Mouse (Mus musculus) kidney, adult 18-20 months (tissue): Measurements from ENCODE around the gene Hdgfl2.
A peak's percentile ranks its signal among the peaks of the same experiment; 100 is the strongest.

ENCODE experiments used
- DNase-seq: peaks from one replicate; pipeline ENCODE4 v3.0.0; 2021

Gene Hdgfl2

DNA sequence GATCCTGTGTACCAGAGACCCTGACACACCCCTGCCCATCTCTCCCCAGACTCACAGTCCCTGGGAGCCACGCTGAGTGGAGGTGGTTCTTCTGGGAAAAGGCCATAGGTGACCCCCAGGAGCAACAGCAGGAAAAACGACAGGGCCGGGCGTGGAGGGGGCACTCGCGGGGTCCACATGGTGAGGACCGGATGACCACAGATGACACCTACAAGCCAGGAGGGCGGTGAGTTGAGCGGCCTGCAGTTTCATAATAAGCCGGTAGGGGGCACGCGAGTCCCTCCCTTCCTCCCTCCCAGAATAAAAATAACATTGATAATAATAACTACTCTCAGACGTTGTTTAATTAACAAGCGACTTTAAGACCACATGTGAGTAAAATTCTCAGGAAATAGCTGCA is 53.2 kb downstream of the Hdgfl2 start:
- peak; percentile 77 for DNase-seq

DNA sequence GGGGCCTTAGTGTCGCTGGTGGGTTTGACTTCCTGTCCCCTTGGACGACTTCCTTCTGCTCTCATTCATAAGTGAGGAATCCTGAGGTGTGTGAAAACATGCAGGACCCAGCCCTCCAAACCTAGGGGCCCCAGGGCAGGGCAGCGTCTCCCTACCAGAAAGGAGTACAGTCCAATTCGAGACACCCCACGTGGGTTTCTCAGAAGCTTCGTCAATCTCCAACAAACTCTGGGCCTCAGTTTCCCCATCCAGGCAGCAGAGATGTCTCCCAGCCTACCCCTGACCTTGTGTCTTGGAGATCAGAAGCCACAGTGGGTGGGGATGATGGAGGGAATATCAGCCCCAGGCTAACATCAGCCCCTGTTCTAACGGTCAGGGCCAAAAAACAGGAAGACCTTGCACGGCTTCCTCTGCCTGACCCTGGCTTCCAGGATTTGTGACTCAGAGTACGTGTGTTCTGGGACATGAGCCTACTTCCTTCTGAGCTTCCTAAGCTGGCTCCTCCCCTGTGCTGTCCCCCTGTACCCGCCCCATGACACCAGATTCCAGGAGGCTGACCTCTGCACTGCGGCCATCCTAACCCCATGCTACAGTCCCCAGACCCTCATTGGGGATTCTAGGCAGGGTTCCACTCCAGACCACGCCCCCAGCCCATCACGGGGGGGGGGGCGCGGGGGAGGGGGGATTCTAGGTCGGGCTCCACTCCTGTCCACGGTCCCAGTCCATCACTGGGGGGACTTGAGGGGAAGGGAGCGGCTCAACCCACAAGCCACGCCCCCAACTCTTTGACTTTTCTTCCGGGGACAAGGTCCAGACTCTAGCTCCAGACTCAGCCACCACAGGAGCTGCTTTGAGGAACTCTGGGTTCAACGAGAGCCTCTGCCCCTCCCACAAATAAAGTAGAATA is 54.3 kb downstream of the Hdgfl2 start:
- peak; percentile 77 for DNase-seq

DNA sequence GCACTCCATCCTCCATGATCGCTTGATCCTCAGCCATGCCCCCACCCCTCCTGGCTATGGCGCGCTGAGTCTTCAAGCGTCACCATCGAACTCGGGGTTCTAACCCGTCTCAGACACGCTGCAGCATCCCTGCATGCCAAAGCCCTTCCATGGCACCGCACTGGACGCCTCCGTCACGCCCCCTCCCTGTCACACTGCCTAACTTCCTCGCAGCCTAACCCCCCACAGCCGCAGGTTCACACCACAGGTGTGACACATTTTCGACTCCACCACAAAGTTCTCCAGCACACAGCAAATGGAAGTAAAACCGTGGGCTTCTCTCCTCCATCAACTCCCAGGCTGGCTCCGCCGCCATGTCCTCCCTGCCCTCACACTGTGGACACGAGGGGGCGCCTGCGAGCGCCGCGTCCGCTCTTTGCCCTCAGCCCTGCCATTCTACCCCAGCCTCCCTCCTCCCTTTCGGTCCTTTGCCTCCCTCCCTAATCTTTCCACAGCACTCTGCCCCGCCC is 55.1 kb downstream of the Hdgfl2 start:
- peak; percentile 79 for DNase-seq

DNA sequence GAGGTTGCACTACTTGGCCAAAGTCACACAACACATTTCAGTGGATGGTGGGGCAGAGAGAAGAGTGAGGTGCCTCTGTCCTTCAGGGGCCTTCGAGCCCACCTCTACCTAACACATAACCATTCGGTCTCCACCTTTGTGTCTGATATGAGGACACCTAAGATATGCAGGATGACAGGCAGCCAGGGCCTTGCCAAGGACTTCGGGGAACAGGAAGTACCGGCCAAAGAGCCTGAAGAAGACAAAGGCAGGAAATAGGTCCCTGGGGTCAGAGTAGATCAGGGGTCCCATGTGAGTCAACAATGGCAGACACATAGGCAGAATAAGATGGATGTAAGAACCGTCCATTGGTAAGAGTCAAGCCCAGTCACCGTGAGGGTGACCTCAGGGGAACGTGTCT is 57.1 kb downstream of the Hdgfl2 start:
- no peak for DNase-seq

DNA sequence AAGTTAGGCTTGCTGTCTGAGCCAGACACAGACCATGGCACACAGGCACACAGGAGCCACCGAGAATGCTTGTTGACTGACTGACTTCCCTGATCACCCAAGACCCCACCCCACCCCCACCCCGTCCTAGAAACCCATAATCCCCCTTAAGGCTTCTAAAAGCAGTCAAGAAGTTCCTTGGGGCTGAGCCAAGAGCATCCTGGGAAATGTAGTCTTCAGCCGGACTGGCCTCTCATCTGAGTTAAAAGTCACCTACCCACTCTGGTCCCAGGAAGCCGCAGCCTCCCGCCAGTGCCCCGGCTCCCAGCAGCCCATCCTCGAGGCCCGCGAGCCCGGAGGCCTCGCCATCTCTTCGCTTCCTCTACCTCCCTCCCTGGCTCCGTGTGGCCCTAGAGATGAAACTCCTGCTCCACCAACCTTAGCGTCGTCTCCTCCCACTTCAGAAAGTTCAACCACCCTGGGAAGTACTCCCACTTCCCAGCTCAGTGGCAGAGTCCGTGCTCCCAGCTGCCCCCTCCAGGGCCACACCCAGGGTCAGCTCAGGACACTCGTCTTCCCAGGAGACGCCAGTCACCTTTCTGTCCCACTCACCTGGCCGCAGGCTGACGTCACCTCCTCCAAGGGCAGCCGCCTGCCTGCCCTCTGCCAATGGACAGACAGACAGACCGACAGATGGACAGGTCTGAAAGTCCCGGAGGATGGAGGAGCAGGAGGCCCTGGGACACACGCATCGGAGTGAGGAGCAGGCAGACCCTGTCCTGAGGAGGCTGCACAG is 58.6 kb downstream of the Hdgfl2 start:
- DNase-seq, result no peak

DNA sequence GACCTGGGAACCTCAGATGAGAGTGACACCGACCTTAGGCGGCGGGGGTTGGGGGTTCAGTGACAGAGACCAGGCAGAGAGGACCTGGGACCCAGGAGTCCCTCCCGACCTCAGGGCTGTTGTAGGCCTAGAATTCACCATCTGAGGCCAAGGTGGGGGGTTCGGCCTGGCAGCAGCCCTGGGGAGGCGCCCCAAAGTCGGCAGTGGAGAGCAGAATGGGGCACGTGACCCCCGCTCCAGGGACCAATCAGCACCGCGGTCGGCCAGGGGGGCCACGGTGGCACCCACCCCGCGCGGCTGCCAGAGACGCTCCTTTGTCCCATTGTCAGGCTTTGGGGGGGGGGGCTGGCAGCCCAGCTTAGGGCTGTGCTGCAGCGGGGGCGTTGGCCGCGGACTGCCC is 59.9 kb downstream of the Hdgfl2 start:
- no peak for DNase-seq

DNA sequence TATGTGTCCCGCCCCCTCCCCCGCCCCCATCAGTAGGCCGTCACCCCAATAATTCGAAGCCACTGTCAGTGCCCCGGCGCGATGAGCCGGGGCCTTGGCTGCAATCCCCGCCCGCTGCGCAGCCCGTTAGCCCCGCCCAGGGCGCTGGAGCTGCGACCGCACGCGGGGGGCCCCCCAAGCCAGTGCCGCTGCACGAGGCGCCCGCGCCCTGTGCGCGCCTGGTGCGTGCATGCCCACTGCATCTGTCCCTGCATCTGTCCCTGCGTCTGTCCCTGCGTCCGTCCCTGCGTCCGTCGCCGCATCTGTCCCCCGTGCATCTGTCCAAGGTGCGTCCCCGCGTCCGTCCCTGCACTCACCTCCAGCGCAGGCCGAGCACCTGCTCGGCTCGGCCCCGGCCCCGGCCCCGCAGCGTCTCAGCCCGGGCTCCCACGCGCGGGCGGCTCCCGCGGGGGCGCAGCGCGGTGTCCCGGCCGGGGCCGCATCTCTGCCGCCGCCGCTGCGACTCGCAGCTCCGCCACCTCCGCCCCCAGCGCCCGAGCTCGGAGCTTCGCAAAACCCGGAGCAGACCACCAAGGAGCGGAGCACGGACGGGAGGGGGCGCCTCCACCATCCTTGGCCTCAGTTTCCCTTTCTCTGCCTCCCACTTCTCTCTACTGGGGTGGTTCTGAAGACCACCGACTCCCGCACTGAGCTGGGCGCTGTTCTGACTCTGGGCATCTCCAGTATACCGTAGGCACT is 60.6 kb downstream of the Hdgfl2 start, which contains the start of gene Sema6b:
Gene Sema6b (minus strand): TSS at position 486 of the 738 bp plus-strand sequence.
- DNase-seq, result peak; percentile 43

DNA sequence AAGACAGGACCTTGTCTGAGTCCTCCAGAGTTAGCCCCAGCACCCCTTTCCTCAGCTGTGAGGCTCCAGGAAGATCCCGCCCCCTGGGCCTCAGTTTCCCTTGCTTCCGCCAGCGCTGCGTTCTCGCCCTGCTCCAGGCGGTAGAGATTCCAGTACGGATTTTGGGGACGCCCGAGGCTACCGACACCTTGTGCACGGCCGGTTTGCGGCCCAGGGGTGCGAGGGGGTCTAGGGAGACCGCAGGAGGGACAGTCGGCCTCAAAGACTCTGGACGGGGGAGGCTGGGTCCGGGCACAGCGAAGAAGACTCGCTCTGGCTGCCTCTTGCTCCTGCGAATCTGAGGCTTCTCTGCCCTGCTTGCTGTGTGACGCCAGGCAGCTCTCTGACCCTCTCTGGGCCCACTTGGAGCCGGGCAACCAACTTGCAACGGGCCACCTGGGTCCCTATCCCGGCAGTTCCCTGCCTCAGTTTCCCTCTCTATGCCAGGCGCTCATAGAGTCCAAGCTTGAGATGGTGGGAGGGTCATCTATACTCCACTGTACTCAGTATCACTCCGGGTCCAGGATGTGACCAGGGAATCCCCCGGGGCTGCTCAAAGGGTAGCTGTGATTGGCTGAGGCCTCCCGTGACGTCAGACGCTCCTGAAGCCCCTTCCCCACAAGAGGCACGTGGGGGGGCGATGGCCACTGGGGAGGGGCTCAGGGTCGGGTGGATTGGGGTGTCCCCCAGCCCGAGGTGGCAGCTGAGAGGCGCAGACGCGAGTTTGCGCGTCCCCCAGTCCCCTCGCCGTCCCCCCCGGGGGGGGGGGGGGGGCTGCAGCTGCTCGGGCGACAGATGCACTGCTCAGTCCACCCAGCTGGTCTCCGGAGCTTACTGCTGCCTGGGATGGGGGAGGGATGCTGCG is 62.5 kb downstream of the Hdgfl2 start:
- no peak for DNase-seq

DNA sequence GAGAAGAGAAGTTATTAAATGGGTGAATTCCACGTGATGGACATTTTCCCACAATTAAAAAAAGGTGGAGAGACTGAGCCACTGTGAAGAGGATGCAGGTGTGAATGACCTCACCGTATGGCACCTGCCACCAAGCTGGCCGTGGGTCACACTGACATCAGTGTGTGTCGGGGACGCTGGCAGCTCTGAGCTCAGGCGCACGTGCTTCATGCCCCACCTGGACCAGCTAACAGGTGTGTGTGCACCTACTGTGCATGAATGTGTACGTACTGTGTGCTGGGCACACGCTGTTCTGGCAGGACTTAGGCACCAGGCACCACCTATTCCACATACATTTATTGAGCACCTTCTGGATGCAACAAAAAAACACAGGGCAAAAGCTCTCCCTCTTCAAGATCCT is 65.1 kb downstream of the Hdgfl2 start:
- DNase-seq, result no peak

DNA sequence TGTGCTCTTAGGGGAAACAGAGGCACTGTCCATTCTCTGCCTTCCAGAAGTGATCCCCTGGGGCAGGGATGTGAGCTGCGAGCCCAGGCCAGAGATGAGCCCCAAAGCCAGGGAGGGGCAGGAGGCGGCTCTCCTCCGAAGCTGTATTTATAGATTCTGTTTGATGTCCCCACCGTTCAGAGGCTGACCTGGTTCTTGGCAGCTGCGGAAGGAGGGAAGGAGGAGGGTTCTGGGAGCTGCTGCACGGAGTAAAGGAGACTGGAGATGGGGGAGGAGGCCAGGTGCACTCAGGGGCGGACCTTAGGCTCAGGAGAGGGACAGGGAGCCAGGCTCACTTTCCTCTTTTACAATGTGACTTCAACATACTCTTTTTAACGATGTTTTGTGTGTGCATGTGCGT is 66.7 kb downstream of the Hdgfl2 start:
- DNase-seq, result no peak

DNA sequence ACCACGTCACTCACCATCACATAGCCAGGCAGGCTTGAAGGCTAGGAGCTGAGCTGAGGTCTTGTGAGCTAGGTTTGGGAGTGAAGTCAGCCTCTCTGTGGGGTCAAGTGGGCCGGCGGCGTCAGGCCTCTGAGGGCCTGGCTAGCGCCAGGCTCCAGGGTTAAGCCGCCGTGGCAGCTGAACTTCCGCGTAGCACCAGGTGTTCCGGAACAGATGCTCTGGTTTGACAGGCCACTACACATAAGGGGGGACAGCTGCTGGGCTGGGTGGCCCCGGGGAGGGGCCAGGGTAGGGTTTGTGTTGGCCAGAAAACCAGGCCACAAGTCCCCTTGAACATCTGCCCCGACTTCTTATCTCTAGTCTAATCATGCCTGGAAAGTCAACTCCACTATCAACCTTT is 68.0 kb downstream of the Hdgfl2 start:
- no peak for DNase-seq

DNA sequence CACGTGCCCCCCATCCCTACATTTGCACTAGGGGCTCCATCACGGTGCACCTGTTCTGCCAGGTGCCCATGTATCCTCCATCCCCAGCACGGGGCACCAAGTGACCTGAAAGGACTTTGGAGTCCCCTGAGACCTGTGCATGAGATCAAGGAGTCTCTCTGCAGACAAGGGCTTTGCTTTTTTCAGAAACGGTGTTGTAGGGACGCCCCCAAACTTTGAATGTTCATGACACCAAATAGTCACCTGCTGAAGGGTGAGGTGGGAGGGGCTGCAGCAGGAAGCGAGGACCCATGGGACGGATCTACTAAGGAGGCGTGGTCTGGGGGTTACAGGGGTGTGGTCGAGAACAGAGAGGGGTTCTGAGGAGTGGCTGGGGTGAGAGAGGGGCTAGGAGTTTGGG is 68.8 kb downstream of the Hdgfl2 start:
- DNase-seq, result no peak

DNA sequence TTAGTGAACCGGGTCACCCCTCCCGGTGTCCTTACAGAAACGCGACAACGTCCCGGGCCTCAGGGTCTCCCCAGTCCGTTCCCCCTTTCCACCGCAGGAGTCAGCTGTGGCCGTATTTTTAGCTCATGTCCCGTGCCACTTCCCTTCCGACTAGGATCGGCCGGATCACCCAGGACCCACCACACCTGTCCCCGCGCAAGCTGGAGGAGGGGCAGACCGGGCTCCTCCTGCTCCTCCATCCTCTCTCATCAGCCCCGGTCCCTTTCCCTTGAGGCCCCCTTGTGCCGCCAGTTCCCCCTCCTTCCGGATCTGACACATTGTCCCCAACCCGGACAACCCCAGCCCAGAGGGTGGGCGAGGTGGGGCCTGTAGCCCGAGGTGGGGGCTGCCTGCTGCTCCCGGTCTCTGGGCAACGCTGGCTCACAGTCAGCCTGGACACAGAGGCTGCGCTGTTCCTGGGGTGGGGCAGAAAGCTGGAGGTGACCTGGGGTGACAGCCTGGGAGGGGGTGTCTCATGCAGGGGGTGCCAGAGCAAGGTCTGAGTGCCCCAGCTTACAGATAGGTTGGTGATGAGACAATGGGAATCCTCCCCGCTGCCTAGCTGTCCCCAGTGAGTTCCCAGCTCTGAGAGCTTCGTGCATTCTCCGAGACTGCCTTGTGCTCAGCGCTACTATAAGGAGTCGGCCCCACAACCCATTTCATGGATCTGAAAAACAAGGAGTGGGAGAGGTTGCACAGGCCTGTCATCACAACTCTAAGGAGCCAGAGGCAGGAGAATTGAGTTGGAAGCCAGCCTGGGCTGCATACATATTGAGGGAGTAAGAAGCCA is 69.6 kb downstream of the Hdgfl2 start:
- no peak for DNase-seq

DNA sequence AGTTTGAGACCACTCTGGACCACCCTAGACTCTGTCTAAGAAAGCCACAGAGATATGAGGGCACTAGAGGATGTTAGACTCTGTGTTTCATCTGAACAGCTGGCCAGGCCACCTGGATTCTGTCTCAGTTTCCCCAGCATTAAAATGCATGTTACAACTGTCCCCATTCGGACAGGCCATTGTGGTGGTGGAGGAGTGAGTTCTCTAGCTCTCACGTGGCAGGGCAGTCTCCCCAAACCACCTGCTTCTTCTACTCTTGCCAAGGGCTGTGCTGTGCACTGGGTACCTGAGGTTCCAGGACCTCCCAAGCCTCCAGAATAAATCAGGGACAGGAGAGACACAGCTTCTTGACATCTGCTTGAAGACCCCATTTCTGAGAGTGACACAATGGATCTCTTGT is 70.5 kb downstream of the Hdgfl2 start:
- DNase-seq, result no peak
